Mouse (Mus musculus) heart, postnatal 14 days (tissue): ENCODE measurements at regions not wholly inside any gene's neighbourhood (a gene's known extent, or its start where the extent isn't known, plus 50 kb on each side); places are given as distances from the start of the nearest gene placed in this dataset.
A peak's percentile ranks its signal among the peaks of the same experiment; 100 is the strongest.

Source experiments
- DNase-seq, 2 experiments: peaks; one replicate each; pipeline ENCODE4 v3.0.0; 2021 to 2022
- intact Hi-C: fragments of 180-260 bp; cut with DNase I; formaldehyde crosslinking; loops from one replicate; pipeline ENCODE4 v1.15.1; 2025

- no peak for DNase-seq
- intact Hi-C loops: no loop called here
Measured at GRCm38 (mm10) chr7:78123386-78123785, 614.4 kb downstream of the Ntrk3 start.

DNA sequence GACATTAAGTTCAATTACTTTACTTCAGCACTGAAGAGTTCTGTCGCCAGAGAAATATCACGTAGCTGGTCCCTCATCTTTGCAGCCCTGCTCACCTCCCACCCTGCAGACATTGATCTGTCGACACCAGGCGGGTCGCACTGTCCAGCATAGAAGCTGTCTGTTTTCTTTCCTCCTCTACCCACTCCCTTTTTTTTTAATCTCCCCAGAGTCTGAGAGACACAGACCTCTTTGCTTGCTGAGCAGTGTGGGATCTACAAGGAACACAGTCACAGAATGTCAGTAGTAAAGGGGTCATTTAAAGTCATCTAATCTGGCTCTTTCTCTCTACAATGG, 616.7 kb downstream of the Ntrk3 start:
- no peak for DNase-seq
- intact Hi-C loops: no loop called here

DNA sequence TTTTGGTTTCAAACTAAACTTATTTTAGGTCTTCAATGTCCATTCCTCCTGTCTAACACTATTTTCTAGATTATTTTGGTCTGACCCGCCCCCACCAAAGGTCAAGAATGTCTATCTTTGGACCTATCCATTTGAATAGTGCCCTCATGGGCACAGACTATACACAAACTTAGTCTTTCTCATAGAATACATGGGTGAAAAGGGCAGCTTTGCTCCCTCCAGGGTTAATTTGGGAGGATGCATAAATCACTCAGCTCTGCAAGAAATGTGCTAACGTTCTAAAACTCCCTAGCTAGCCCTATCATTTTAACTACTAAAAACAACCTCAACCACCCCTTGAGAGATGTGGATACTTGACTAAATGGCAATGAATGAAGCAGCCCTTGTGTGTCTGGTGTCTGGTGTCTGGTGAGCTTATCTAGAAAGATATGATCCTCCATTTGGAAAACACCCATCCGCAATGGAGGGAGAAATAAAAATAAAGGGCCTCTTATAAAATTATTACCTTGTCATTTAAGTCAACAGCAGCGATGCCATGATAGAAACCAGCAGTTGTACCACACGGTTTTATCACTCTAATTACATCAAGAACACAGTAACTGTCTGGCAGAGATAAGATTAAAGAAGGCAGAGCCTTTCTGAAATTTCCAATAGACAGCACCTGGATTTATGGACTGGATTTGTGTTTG, 617.2 kb downstream of the Ntrk3 start:
- intact Hi-C loops: no loop called here

DNA sequence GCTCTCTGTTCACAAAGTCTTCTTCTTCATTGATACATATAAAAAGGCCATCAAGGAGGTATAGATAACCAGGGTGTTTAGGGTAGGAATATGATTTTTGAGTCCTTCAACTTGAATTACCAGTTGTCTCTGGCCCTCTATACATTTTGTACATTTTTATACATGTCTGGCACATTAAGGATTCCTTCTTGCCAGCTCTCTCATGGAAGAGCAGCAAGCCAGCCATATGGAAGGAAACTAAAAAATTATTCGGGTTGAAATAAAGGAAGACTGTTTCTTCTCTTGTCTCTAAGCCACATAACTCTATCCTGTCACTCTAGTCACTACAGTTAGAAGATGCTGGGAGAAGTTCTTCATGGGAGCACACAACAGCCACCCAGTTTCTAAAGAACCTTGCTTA, 618.0 kb downstream of the Ntrk3 start:
- intact Hi-C loops: no loop called here
- DNase-seq: no peak

More for the DNA sequence above, 617.2 kb downstream of the Ntrk3 start:
- no peak for DNase-seq

GRCm38 (mm10) chr7:78111291-78111690, 626.5 kb downstream of the Ntrk3 start:
- intact Hi-C loops: no loop called here
- no peak for DNase-seq

GRCm38 (mm10) chr7:78103536-78104279, 634.1 kb downstream of the Ntrk3 start:
- intact Hi-C loops: no loop called here
- no peak for DNase-seq

DNA sequence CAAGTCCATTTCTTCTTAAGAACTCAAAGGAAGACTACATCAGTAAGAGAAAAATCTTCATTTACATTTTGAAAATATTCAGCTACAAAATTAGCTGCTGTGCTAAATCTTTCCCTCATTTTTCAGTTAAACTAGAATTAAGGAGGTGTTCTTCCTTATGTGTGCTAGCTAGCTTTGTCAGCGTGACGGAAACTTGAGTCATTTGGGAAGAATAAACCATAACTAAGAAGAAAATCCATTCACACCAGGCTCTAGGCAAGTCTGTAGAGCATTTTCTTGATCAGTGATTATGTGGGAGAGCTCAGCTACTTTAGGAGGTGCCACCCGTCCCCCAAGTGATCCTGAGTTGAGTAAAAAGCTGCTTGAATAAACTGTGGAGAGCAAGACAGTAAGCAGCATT, 635.4 kb downstream of the Ntrk3 start:
- no peak for DNase-seq
- intact Hi-C loops: no loop called here

DNA sequence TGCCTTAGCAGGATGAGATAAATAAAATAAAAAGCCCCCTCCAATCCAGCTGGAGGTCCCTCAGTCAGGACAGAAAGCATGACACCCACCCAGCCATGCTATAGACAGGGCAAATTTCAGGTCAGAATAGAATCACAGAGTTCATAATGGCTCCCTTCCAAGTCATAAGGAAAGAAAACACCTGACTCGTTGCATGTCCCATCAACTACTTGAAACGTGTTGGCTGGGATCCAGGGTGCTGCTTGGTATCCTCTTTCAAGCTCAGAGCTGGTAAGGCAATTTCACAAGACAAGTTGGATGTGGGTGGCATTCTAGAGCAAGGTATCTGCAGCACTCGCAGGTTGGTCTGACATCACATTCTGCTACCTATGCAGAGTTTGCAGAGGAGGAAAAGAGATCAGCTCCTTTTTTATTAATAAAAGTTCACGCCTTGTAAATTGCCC, 651.2 kb downstream of the Ntrk3 start:
- intact Hi-C loops: no loop called here
- no peak for DNase-seq

DNA sequence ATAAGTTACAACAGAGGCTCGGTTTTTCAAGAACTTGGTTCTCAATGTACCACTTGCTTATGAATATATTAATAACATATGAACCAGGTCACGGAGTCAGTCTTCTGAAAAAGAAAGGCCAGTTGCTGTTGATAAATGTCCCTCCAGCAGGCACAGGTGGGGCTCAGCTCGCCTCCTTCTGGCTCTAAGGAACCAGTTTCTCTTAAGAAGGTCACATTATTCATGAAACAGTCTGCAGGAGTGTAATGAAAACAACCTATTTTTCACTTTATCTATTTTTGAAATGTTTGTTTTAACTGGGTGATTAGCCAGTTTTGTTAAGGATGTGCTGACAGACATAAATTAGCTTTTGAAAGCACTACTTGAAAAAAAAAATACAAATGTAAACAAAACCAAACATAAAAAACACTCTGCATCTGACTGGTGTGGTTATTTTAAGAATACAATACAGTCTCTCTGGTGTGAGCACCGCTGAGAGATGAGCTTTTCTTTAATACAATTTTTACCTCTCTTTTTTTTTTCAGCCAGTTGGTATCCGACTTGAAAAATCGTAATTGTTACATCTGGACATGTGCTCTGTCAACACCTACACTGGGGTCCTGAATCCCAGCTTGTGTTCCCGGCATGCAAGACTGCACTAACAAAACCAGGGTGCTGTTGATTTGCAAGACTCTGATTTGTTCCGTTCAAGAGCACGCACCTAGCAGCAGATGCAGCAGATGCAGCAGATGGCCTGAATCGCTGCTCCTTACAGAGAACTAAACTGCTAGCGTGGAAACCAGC, 651.8 kb downstream of the Ntrk3 start:
- intact Hi-C loops: no loop called here
- DNase-seq: no peak

GRCm38 (mm10) chr7:78079708-78080107, 658.1 kb downstream of the Ntrk3 start:
- intact Hi-C loops: no loop called here
- DNase-seq: no peak

DNA sequence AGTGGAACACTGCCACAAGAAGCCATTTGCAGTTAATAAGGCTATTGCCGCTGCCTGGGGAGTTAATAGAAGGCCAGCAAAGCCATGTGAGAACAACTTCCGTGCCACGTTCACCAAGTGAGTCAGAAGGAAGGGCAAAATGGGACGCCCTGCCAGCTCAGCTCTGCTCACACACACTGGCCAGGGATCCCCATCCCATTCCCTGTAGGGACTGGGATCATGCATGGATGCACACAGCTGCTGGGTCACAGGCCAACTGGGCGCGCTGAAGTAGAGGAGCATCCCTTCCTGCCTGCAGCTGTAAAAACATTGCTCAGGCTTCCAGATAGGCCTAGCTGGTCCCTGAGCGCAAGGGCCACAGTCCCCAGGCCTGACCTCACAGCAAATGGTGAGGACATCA, 666.7 kb downstream of the Ntrk3 start:
- DNase-seq: peak; percentile 63 to 65
- intact Hi-C loops: no loop called here

GRCm38 (mm10) chr7:78061631-78062030, 676.2 kb downstream of the Ntrk3 start:
- intact Hi-C loops: no loop called here
- DNase-seq: no peak

DNA sequence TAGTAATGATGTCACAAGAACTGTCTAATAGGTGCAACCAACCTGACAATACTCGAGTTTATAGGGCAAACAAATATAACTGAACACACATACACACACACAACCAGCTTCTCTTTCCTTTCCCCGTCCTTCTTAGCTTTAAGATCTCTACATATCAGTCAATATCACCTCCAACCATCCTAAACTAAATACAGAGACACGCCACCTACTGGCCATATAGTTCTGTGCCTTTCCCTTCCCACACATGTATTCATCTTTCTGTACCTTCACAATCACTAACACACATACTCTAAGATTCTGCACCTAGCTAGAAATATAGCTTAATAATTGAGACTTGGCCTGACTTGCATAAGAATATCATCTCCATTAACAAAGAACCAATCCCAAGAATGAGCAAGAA, 688.2 kb downstream of the Ntrk3 start:
- intact Hi-C loops: no loop called here

DNA sequence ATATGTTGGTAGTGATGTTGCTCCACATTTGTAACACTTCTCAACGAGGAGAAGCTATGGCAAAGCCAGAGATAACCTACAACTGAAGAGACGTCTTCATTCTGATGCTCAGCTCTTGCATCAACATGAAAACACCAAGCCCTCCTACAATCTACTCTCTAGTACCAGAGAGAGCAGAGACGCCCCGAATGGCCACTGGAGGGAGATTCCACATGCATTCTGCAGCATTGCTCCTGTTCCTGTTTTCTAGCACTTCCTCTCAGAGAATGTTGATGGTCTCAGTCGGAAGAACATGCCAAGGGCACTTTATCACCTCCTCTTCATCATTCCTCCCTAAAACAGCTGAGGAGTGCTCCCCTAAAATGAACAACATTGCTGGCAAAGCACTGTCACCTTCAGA, 692.4 kb downstream of the Ntrk3 start:
- no peak for DNase-seq
- intact Hi-C loops: no loop called here

More for the DNA sequence above, 688.2 kb downstream of the Ntrk3 start:
- no peak for DNase-seq

DNA sequence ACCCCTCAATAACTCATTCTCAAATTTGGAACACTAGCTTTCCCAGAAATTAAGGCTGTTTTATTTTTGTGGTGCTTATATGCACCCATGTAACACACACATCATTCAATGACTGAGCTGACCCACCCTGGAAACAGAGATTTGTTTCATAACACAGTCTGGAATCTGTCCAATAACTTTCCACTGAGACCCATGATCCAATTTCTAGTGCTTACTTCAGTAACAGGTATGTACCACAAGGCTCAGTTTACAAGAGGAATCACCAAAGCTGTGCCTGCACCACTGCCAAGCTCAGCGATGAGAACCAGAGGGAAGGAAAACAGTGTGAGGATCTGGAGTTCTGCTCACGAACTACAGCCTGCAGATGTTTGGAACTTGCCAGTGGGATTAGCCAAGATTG, 706.8 kb downstream of the Ntrk3 start:
- intact Hi-C loops: no loop called here
- DNase-seq: peak in 1 of 2 experiments; percentile 1

GRCm38 (mm10) chr7:78026992-78027615, 710.7 kb downstream of the Ntrk3 start:
- intact Hi-C loops: no loop called here
- DNase-seq: no peak

DNA sequence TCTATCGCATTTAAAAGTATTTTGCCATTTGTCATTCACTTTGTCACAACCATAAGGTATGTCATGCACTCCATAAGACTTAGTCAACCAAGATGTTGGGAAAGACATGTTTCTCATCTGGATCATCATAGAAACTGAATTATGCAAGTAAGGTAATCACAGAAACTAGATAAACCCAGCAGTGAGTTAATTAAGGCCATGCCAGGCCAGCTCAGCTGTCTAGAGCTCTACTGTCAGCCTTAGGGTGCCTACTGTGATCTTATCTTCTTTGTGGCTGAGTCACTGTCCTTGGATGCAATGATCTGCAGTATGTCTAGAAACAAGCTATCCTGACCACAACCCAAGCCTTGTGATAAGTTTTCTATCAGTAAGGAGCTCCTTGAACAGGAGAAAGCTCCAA, 714.2 kb downstream of the Ntrk3 start:
- no peak for DNase-seq
- intact Hi-C loops: no loop called here

- DNase-seq: no peak
- intact Hi-C loops: no loop called here
Measured at GRCm38 (mm10) chr7:78023075-78023474, 714.7 kb downstream of the Ntrk3 start.

- no peak for DNase-seq
- intact Hi-C loops: no loop called here
Measured at GRCm38 (mm10) chr7:78013631-78014030, 724.2 kb downstream of the Ntrk3 start.

- intact Hi-C loops: no loop called here
- DNase-seq: no peak
Measured at GRCm38 (mm10) chr7:78003086-78003485, 734.7 kb downstream of the Ntrk3 start.

- no peak for DNase-seq
- intact Hi-C loops: no loop called here
Measured at GRCm38 (mm10) chr7:77993840-77994239, 744.0 kb downstream of the Ntrk3 start.
